Mouse (Mus musculus): ENCODE data around the gene Hist1h2bh.
A peak's percentile ranks its signal among the peaks of the same experiment; 100 is the strongest.

The Hist1h2bh gene

DNA sequence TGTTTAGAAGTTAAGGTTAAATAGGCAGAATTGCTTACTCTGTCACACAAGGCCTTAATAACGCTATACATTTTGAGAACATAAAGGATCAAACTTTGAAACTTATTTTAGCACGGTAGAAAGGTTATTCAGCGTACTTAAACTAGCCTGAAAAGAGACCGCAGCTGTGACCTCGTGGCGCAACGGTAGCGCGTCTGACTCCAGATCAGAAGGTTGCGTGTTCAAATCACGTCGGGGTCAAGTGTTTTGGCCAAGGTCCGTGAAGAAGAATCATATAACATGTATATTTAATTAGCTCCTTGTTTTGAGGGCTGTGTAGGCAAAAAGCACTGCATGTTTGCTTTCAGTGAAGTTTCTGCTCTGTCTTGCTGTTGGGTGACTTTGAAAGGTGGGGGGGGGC is 36.8 kb downstream of the Hist1h2bh start:
- DNase-seq (ENCODE audit: low read depth, low spot score): peak; percentile 83

DNA sequence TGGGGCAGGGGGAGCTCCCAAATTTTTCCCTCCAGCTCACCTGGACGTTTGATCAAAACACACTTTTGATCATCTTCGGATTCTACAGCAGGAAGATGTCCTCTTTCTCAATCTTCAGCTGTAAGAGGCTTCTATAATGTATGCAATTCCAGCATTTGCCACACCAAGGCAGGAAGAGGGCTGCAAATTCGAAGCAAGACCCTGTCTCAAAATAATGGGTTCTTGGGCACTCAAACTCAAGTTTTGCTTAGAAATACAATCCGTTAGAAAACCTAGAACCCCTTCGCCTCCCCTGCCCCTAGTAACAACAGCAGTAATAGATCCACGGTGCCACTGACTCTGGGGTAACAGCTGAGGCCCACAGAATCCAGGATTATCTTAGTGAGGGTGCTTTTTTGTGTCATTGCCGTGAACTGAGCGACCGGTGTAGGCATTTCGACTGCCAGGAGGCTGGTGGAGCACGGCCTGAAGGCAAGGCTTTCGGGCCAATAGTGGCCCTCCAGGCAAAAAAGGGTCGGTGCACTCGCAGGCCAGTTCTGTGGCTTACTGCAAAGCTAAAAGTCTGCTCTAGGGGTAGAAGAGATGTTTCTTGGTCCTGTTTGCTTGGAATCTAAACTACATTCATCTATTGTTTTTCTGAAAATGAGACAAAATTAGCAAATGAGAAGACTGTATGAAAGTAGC is 37.4 kb downstream of the Hist1h2bh start:
- peak; percentile 76 for DNase-seq (ENCODE audit: low read depth, low spot score)

GRCm38 (mm10) chr13:23503797-23504196 is 39.4 kb downstream of the Hist1h2bh start:
- peak; percentile 88 for DNase-seq (ENCODE audit: low read depth, low spot score)

DNA sequence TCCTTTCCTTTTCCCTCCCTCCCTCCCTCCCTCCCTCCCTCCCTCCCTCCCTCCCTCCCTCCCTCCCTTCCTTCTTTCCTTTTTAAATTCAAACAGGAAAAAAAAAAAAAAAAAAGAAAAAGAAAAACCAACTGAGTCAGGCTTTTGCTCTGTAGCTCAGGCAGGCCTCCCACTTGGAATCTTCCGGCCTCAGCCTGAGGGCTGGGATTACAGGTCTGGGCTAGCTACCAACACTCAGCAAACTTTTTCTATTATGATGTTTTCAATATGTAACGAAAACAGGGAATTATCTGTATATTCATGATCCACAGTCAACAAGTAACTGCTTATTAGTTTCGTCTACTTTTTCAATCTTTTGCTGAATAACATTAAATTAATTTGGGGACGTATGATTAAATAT is 40.3 kb downstream of the Hist1h2bh start:
- DNase-seq (ENCODE audit: low read depth, low spot score): no peak

DNA sequence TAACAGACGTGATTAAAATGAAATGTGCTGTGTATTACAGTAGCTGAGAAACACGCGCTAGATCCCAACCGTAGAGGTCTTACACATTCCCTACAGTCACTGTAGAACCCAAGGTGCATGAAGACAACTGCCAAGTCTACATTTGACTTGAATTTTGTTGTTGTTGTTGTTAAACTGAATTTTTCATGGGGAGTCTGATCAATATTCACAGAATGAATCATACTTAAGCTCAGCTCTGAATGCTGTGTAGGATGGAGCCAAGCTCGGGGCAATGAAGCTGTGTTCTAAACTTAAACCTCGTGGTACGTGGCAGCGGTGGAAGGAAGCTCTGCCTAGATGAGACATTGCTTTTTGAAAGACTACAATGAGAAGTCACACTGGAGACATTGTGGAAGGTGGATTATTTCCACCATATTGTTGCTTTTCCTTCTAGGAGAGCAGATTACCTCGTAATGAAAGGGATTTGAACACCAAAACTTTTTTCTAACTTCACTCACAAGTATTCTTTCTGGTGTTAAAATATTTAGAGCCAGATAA is 41.1 kb downstream of the Hist1h2bh start:
- no peak for DNase-seq (ENCODE audit: low read depth, low spot score)

DNA sequence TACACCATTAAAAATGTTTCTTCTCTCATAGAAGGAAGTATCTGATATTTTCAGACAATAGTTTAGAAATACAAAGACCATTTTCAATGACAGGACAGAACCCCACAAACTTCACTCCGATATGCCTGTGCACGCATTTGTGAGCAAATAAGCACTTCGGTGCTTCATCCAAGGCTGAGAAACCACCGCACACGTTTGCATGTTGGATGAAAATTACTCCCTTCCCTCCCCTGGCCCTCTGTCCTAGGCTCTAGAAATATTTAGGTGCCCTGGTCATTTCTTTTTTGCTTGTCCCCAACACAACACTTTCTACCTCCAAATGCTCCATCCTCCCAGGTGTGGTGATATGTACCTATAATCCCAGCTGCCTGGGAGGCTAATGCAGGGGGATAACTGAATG is 41.7 kb downstream of the Hist1h2bh start:
- DNase-seq (ENCODE audit: low read depth, low spot score): no peak

DNA sequence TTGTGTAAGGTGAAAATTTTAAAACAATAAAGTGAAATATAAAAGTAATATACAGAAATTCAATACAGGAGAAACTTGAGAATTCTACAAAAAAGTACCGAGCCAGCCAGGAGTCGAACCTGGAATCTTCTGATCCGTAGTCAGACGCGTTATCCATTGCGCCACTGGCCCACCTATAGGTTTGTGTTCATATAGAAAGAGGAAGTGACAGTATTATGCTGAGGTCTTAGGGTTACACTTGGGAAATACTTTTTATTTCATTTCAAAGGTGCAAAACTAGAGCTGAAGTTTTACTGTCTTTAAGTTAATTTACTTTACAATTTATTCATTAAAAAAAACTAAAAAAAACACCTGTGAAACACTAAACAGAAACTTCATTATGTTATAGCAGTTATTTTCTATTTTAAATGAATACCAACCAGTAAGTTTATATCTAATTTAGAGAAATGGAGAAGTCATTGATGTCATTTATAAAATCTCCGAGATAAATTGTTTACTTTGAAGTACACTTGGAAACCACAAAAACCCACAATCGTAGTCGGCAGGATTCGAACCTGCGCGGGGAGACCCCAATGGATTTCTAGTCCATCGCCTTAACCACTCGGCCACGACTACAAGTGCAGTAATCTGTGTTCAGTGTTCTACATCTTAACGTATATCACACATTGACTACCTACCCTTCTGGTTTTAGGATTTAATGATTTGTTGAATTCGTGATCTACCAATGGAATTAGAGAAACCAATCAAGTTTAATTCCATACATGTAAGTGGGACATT is 42.6 kb downstream of the Hist1h2bh start:
- peak; percentile 92 for DNase-seq (ENCODE audit: low read depth, low spot score)

DNA sequence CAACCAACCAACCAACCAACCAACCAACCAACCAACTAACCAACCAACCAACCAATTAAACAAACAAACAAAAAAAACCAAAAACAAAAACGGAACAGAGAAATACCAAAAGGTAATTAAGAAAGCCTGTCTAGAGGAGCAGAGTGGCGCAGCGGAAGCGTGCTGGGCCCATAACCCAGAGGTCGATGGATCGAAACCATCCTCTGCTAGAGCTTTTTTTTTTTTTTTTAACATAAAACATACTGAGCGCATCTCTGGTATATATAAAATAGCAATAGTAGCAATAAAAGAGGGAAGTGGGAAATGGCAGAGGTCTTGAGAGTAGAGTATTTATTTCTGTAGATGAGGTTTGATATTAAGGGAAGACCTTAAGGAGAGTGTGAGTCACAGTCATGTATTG is 43.2 kb downstream of the Hist1h2bh start:
- DNase-seq (ENCODE audit: low read depth, low spot score): peak; percentile 52

- DNase-seq (ENCODE audit: low read depth, low spot score): no peak
Measured at GRCm38 (mm10) chr13:23498653-23499052, 44.5 kb downstream of the Hist1h2bh start.

- DNase-seq (ENCODE audit: low read depth, low spot score): peak; percentile 86
Measured at GRCm38 (mm10) chr13:23497656-23498321, 45.4 kb downstream of the Hist1h2bh start.

GRCm38 (mm10) chr13:23495526-23495925 is 47.7 kb downstream of the Hist1h2bh start:
- DNase-seq (ENCODE audit: low read depth, low spot score): peak; percentile 61

DNA sequence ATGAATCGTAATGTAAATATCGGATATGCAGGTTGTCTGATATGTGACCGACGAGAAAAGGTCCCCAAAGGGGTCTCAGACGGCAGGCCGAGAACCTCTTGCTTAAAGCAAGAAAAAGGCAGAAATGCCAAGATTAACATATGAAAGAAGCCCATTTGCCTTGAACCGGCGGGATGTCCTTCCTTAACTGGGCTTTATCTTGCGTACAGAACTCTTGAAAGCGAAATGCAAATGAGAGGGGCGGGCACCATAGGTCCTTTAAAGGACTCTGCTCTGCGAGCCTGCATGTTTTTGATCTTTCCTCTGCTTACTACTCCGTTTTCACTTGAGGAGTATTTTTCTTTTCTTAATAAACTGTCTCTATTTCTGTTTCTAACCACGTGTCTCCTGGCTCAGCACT is 51.2 kb downstream of the Hist1h2bh start:
- peak; percentile 98 for DNase-seq (ENCODE audit: low read depth, low spot score)

All from R1 (cell line).